Mouse (Mus musculus) limb, embryonic 15.5 days (tissue): ENCODE measurements around the gene Noc3l. TPM values are rescaled to one million over a fixed set of nuclear protein-coding genes. Genes with fewer than 3 reads are reported as not detected.
A peak's percentile ranks its signal among the peaks of the same experiment; 100 is the strongest.

Experiments
- ATAC-seq: fragments of 200-750 bp; cut with Nextera tagmentation; 2 replicates; pipeline ENCODE4 v1.8.0; 2017; ENCODE audit warnings: low read depth, moderate TSS enrichment; ENCODE audit not compliant: insufficient number of reproducible peaks, low FRiP score, low TSS enrichment
- H3K27ac ChIP-seq: fragments of 300-500 bp; sonication (generic); 2 replicates; pipeline ENCODE4 v1.5.1; 2015; ENCODE audit warnings: moderate library complexity, mild to moderate bottlenecking, inconsistent platforms
- H3K27me3 ChIP-seq: fragments of 300-500 bp; sonication (generic); 2 replicates; pipeline ENCODE4 v1.6.1; 2015; ENCODE audit warnings: inconsistent platforms
- H3K36me3 ChIP-seq: fragments of 300-500 bp; sonication (generic); 2 replicates; pipeline ENCODE4 v1.6.1; 2015; ENCODE audit warnings: inconsistent platforms
- H3K4me1 ChIP-seq: fragments of 300-500 bp; sonication (generic); 2 replicates; pipeline ENCODE4 v1.6.1; 2015; ENCODE audit warnings: inconsistent platforms
- H3K4me2 ChIP-seq: fragments of 300-500 bp; sonication (generic); 2 replicates; pipeline ENCODE4 v1.6.1; 2015; ENCODE audit warnings: mild to moderate bottlenecking, inconsistent platforms
- H3K4me3 ChIP-seq: fragments of 300-500 bp; sonication (generic); 2 replicates; pipeline ENCODE4 v1.5.1; 2015; ENCODE audit warnings: mild to moderate bottlenecking, inconsistent platforms
- H3K9ac ChIP-seq: fragments of 300-500 bp; sonication (generic); 2 replicates; pipeline ENCODE4 v1.6.1; 2015; ENCODE audit warnings: inconsistent platforms
- H3K9me3 ChIP-seq: fragments of 300-500 bp; sonication (generic); 2 replicates; pipeline ENCODE4 v1.6.1; 2016; ENCODE audit warnings: inconsistent platforms
- WGBS: fragments of 180-500 bp; shearing (Covaris S2); methylation state at CpG from one replicate; pipeline ENCODE4 v1.1.7; 2015; 5-methylcytosine and 5-hydroxymethylcytosine counted together
- polyA plus RNA-seq: library from polyadenylated mRNA; unstranded; fragments of >200 nt; fragmentation: Nextera tagmentation; extraction: Ambion mirVana; gene quantifications from 2 replicates; pipeline ENCODE4 v1.2.1, GENCODE M21; 2015

The Noc3l gene
- polyA plus RNA-seq, 1 experiment from 2014 or later, result 6.1 TPM

DNA sequence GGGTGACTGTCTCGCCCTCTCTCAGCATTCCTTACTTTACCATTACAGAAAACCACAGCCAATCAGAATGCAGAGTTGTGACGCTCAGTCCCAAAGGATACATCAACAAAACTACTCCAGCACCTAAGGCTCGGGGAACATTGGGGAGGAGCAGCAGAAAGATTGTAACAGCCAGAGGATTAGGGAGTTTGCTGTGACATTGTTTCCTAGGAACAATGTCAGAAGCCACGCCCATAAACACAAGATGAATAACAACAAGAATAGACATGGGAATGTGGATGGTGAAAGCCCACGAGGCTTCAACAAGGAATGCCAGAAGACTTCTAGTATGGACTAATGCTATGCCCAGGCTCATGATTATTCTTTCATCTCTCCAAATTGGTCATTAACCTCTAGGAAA is 61.0 kb downstream of the Noc3l start:
- WGBS, result 54% methylated on average over 5 of the region's 5 CpGs
- no peak for ATAC-seq
- peak overlapping the region; percentile 27 for H3K27ac ChIP-seq

DNA sequence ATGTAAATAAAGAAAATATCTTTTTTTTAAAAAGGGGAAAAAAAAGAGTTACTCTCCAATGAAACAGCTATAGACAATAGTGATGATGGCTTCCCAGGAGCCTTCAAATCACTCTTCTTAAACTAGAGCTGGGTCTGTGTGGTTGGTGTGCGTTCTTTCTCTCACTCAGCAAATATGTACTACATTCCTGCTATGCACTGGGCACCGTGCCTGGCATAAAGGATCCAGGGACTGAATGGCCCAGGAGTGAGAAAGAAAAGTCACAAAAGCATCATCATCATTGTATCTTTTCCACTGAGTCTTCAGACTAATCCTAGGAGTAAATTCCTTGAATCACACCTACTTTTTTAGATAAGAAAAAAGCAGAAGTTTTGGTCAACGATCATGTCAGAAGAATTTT is 61.9 kb downstream of the Noc3l start:
- H3K9me3 ChIP-seq, result no peaks in the 10 kb centered on the region
- H3K27me3 ChIP-seq, result no peaks in the 10 kb centered on the region
- H3K36me3 ChIP-seq, result peaks cover 4% of the 10 kb centered on the region
- 89% methylated on average over 3 of the region's 3 CpGs for WGBS
- no peak for ATAC-seq
- no peak overlapping the region for H3K4me3 ChIP-seq
- no peak overlapping the region for H3K27ac ChIP-seq
- no peak overlapping the region for H3K9ac ChIP-seq
- H3K4me1 ChIP-seq, result peaks cover 14% of the 10 kb centered on the region; the same call in 1 of the 2 replicates
- no peak overlapping the region for H3K4me2 ChIP-seq

More for the DNA sequence above, 61.0 kb downstream of the Noc3l start:
- H3K4me3 ChIP-seq, result no peak overlapping the region
- no peaks in the 10 kb centered on the region for H3K9me3 ChIP-seq
- no peak overlapping the region for H3K4me2 ChIP-seq
- H3K9ac ChIP-seq, result no peak overlapping the region
- no peaks in the 10 kb centered on the region for H3K27me3 ChIP-seq
- H3K4me1 ChIP-seq, result peaks cover 14% of the 10 kb centered on the region; the same call in 1 of the 2 replicates
- peaks cover 4% of the 10 kb centered on the region for H3K36me3 ChIP-seq

DNA sequence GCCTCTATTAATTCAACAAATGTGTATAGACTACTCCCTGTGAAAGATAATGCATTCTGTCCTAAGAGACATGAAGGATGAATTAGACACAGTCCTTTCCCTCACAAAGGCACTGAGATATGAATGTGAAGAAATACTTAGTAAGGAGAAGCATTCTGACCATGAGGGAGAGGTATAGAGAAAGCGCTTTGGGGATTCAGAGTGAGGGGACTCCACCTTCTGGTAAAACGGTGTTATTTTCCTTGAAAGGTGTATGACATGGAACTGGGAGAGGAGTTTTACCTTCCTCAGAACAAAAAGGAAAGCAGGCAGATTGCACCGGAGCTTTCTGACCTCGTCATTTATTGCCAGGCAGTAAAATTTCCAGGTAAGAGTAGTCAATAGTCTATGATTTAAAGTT is 68.8 kb downstream of the Noc3l start:
- Histone ChIP-seq H3K36me3 (peaks cover 8% of the 10 kb centered on the region), H3K27me3 (no peaks in the 10 kb centered on the region), H3K4me1 (peaks cover 12% of the 10 kb centered on the region; the same call in 1 of the 2 replicates), H3K9ac (no peak overlapping the region), H3K4me3 (no peak overlapping the region), H3K9me3 (no peaks in the 10 kb centered on the region), H3K4me2 (no peak overlapping the region), H3K27ac (no peak overlapping the region)
- ATAC-seq, result no peak
- WGBS, result 56% methylated on average over 4 of the region's 4 CpGs

DNA sequence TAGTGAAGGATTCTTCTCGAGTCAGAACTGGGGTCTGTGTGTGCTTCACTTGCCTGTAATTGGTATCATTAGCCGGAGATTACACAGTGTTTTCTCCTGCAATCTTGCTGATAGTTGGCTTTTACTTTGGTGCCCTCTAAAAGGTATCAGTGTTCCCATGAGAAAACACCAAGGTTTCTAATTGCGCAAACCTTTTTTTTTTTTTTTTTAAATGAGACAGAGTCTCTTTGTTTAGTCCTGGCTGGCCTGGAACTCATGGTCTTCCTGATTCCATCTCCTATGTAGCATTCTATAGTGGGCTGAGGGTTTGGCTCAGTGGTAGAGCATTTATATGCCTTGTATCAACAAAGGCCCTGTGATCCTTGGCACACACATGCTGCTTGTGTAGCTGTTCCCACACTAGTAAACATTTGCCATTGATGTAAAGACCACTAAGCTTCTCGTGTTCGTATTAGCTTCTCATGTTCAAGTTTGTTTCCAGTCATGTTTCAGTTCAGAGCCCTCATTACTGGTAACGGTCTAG is 72.5 kb downstream of the Noc3l start:
- ATAC-seq, result peak; percentile 80; the same call in 1 of the 2 replicates
- 41% methylated on average over 6 of the region's 6 CpGs for WGBS
- Histone ChIP-seq H3K36me3 (peaks cover 4% of the 10 kb centered on the region; the same call in 1 of the 2 replicates), H3K27ac (peak overlapping the region; percentile 14; the same call in 1 of the 2 replicates), H3K4me2 (no peak overlapping the region), H3K9me3 (no peaks in the 10 kb centered on the region), H3K9ac (no peak overlapping the region), H3K4me1 (peaks cover 19% of the 10 kb centered on the region), H3K27me3 (no peaks in the 10 kb centered on the region), H3K4me3 (no peak overlapping the region)

DNA sequence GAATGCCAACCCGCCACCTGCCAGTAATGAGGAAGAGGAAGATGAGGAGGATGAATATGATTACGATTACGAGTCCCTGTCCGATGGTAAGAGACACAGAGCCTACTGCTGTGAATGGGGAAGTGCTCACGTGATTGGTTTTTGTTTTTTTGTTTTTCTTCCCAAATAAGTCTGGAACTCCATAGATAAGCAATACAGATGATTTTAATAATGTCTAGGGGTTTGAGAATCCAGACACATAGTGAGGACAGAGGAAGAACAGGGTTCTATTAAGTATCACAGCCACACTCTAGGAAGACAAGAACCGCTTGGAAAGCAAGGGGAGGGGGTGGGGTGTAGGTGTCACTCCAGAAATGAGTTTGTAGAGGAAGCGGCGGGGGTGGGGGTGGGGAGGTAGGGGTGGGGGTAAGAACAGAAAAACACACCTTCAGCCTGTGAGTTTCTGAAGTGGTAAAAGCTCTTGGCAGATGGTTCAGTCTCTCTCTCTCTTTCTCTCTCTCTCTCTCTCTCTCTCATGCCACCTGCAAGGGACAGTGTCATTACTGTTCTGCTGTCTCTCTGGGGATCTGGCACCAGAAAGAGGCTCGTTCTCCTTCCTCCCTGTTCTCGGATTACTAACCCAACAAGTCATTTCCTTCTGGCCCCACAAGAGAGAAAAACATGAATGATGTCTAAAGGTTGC is 73.1 kb downstream of the Noc3l start:
- 59% methylated on average over 10 of the region's 10 CpGs for WGBS
- Histone ChIP-seq H3K9me3 (no peaks in the 10 kb centered on the region), H3K9ac (no peak overlapping the region), H3K36me3 (no peaks in the 10 kb centered on the region), H3K4me3 (no peak overlapping the region), H3K4me1 (peaks cover 18% of the 10 kb centered on the region), H3K4me2 (no peak overlapping the region), H3K27ac (no peak overlapping the region), H3K27me3 (no peaks in the 10 kb centered on the region)
- no peak for ATAC-seq

DNA sequence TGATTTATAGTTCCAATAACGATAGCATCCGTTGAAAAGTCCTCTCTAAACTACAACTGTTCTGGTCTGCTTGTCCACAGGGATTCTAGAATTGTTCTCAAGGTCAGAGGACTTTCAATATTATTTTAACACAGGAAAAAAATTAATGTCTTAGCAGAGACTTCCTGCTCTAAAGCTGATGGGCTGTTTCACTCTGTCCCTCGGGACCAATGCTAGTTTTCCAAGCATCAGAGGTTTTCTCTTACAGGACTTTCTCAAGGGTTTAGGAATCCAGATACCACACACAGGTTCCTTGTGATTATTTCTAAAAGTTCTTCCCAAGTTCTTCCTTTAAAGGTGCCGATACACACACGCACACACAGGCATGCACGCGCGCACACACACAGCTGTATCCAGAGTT is 74.5 kb downstream of the Noc3l start:
- Histone ChIP-seq H3K27me3 (no peaks in the 10 kb centered on the region), H3K9ac (no peak overlapping the region), H3K36me3 (no peaks in the 10 kb centered on the region), H3K4me2 (no peak overlapping the region), H3K4me3 (no peak overlapping the region), H3K27ac (no peak overlapping the region), H3K9me3 (no peaks in the 10 kb centered on the region), H3K4me1 (peaks cover 18% of the 10 kb centered on the region)
- ATAC-seq, result no peak
- WGBS, result 40% methylated on average over 8 of the region's 8 CpGs

Other genes with a start within 250 kb of the Noc3l start
- 2.4 and 2.8 TPM in 2 replicates for gene Tbc1d12, start 17.3 kb upstream of the Noc3l start, polyA plus RNA-seq
- gene Hells, start 111.7 kb upstream of the Noc3l start, polyA plus RNA-seq, result 33.0 and 36.1 TPM in 2 replicates
- not detected in 2 replicates for gene Cyp2c55, start 187.8 kb upstream of the Noc3l start, polyA plus RNA-seq
- not detected in 2 replicates for gene Cyp2c65, start 241.8 kb upstream of the Noc3l start, polyA plus RNA-seq